Mouse (Mus musculus): Measurements from ENCODE around the gene Alox12.

Alox12 gene

DNA sequence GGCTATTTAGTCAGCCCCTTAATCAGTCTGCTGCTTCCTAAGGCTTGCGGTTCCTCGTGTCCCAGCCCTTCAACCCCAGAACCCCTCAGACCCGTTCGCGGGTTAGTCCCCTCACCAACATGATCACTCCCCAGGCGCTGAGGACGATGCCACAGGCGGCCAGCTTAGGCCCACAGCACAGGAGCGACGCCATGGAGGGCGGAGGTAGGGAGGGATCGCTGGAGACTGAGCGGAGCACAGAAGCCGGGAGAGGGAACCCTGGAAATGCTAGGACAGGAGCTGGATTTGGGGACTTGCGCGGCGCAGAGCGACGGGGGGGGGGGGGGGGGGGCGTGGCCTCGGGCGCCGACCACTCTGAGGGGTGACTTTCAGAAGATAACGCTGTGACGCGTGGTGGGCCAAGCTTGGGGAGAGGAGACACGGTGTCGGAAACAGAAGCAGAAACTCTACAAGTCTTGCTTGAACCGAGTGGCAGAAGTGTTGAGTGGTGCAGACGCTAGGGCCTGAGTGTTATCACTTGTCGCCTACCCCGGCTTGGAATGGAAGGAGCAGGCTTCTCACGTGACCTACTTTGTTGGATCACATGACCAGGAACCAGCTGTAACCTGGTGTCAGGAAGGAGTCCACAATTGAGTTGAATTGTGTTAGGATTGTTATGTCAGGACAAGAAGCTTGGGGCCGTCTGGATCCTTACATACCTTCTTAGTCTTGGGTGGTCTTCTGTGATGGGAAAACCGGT is 15.4 kb downstream of the Alox12 start, which contains the start of the genes Gm21988 and Rnasek:
Gene Gm21988 (minus strand): TSS at position 290 of the 739 bp plus-strand sequence.
Gene Rnasek (minus strand): TSS at position 302 of the 739 bp plus-strand sequence.
- DNase-seq (ENCODE audit: low spot score in 2 of 2): peak; percentile 83 to 89

DNA sequence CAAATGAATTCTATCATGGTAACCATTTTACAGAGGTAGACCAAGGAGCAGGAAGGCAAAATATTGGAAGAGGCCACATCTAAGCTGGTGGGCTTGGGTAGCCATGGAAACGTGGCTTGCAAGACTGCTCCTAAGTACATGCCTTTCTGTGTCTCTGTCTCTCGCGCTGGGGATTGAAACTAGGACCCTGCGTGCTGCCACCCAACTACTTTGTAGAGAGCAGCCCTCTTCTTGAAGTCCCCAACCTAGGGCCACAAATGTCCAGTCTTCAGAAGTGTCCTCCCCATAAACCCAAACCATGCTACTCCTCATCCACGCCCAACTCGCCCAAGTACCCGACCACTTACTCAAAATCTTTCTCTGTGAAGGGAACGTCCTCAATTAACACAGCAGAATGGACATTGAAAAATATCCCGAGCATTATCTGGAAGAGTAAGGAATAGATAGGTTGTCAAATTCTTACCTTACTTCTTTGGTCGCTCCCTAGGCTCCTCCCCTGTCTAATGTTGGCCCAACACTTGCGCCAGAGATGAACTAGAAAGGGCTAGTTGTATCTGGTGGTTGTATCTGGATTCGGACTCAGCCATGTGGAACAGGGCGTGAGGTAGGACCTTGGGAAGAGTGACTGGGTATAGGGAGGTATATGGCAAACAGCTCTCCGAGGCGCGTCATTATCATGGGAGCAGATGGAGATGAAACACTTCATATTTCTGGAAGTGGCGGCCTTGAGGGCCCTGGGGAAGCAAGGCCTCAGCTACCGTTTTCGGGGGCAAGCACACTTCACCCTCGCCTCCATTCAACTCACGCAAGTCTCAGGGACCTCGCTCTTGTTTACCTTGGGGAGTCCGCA is 16.3 kb downstream of the Alox12 start:
- DNase-seq (ENCODE audit: low spot score in 2 of 2): no peak

DNA sequence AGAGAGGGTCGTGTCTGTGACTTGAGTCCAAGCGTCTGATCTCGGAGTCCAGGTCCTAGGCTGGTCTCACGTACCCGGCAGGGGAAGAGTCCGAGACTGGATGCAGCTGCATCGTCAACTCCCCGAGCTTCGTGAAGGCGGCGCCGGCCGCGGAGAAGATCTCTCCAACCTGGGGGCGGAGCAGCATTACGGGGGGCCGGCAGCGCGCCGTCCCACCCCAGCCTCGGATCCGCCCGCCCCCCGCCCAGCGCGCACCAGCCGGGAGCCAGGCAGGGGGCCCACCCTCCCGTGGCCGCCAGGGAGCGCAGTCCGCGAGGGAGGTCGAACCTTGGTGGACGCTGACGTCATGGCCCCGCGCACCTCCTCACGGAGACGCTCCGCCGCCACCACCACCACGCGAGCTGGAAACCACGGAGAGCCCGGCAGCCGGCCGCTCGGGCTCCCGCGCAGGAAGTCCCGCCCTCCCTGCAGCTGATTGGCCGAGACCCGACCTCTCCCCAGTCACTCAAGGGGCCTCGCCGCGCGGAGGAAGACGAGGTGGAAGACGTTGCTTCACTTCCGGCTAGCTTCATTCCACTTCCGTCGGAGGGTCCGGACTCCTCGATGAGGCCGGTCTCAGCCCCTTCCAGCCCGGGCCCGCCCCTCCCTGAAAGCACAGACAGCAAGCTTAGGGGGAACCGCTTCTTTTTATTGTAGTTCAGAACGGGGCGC is 17.5 kb downstream of the Alox12 start, which contains the start of gene 0610010K14Rik:
Gene 0610010K14Rik (minus strand): TSS at position 458 of the 711 bp plus-strand sequence.
- DNase-seq (ENCODE audit: low spot score in 2 of 2): peak; percentile 97

DNA sequence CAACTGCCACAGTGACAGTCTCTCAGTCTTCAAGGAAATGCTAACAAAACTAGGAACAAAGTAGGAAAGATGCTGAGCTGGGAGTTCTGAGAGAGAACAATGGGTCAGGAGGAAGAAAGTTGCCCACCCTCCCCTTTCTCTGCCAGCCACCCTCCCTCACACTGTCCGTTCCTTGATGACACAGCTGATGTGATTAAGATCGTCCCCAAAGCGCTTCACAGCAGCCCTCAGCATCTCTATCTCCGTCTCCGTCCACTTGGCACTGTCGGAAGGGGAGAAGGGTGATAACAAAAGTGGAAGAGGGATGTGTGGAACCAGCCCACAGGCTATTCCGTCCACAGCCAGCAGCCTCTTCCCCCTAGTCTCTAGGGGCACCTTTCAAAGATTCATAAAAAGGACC is 18.4 kb downstream of the Alox12 start:
- DNase-seq (ENCODE audit: low spot score in 2 of 2): no peak

DNA sequence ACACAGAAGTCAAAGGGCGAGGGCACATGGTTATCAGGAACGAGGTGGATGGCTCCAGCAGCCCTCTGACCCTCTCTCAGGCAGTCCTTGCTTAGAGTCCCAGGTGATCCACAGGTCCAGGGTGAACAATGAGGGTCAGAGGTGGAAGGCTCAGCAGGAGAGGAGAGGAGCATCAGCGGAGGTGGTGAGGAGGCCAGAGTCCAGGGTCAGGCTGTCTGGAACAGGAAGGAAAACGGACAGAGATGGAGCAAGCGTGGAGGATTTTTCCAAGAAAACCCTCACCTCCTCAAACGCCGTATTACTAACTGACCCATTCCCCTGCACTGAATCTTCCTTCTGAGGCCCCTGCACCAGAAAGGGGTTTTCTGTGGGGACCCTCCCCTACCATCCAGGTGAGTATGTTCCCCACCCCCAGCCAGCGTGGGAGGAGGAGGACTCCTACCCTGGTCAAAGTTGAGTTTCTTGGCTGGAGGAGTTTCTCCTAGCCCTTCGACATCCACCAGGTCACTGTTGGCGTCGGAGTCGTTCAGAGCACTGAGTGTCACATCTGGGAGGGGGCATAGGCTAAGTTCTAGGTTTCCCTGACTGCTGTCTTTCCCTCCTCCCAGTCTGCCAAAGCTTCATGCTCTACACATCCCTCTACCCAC is 19.8 kb downstream of the Alox12 start:
- DNase-seq (ENCODE audit: low spot score in 2 of 2): no peak

DNA sequence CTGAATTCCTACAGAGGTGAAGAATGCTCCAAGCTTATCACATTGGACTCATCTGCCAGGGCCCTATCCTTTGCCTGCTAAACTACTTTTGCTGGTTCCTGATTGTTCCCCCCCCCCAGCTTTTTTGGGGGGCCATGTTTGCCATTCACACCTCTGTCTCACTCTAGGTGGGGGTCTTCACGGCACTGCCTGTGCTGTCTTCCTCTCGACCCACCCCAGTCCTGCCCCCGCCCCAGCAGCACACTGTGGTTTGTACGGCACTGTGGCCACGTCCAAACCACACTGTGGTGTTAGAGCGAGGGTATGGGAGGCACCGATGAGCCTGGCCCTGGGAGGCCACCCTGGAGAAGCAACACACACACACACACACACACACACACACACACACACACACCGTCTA is 20.7 kb downstream of the Alox12 start:
- no peak for DNase-seq (ENCODE audit: low spot score in 2 of 2)

DNA sequence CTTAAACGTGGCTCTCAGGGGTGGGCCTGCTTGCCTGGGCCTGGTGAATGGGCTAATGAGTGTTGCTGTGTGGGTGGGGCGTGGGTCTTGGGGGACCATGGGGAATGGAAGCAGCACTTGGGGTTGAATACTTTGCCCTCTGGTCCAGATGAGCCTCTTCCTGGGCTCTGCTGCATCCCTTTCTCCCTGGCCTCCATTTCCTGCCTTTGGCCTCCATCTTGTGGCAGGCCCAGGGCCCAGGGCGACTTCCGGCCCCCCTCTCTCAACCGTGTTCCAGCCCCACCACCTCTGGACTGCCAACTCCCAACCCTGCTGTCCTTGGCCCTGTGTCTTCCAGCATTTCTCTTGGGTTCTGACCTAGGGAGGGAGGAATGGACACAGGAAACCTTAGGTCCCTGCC is 21.1 kb downstream of the Alox12 start:
- no peak for DNase-seq (ENCODE audit: low spot score in 2 of 2)

- no peak for DNase-seq (ENCODE audit: low spot score in 2 of 2)
These were observed 22.1 kb downstream of the Alox12 start for GRCm38 (mm10) chr11:70233016-70233415.

GRCm38 (mm10) chr11:70232546-70232945 is 22.6 kb downstream of the Alox12 start:
- no peak for DNase-seq (ENCODE audit: low spot score in 2 of 2)

DNA sequence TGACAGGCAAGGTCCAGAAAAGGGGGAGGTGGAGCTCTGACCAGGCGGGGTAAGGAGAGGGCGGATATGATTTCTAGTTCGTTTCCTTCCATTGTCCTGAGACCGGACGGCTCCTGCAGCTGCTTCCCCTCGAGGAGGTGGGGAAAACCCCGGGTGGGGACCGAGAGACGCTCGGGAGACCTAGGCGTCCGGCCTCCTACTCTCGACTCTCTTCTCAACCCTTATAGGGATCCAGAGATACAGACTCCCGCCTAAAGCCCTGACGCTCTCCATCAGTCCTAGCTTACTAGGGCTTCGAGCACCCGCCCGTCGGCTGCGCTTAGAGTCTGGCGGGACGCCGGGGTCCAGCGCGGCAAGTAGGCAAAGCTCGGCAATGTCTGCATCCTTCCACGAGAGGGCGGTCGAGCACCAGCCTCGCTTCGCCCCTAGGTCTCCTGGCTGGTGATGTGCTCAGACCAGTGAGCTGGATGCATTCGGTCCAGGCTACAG is 24.9 kb downstream of the Alox12 start:
- peak in 1 of 2 experiments; percentile 73 for DNase-seq (ENCODE audit: low spot score in 2 of 2)

- DNase-seq (ENCODE audit: low spot score in 2 of 2): no peak
These were observed 25.7 kb downstream of the Alox12 start, which contains the start of gene Bcl6b for GRCm38 (mm10) chr11:70229260-70230010. TSS of gene Bcl6b (minus strand) at chr11:70229798.

DNA sequence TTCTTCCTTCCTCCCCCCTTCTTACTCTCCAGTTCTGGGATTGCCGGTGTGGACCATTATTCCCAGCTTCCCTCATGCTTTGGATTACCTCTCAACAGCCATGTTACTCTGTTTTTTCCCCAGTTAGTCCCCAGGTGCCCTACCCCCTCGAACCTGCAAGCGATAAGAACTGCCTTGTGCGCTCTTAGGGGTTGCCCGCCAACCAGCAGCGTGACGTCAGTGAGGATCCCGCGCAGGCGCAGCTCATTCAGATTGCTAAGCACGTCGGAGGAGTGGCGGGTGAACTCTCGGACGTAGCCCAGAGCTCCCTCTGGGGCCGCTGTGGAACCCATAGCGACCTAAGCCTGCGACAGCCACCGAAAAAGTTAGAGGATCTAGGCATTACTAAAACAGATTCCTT is 26.3 kb downstream of the Alox12 start:
- DNase-seq (ENCODE audit: low spot score in 2 of 2): peak; percentile 80 to 81

DNA sequence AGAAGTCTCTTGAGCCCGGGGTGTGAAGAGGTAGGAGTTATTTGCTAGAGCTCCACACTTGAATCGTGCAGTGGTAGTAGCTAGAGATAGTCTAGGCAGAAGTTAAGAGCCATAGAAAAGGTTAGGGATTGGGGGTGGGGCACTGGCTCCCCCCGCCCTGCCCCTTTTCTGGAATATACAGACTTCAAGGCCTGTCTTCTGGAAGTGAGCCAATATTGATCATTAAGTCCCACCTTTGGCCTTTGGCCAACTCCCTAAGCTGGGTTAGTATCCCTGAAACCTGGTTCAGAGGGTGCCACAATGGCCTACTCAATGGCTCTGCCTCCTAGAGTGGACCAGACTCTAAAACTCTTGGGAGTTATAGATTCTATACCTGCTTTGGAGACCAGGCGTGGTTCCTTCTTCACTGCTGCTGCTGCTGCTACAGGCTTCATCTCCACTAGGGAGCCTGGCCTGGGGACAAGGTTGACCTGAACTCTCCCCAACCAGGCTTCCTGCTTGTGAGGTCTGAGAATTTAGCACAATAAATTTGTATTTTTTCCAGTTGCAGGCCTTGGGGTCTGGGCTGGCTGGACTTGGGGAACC is 27.4 kb downstream of the Alox12 start:
- DNase-seq (ENCODE audit: low spot score in 2 of 2): no peak

- DNase-seq (ENCODE audit: low spot score in 2 of 2): peak in 1 of 2 experiments; percentile 72
These were observed 28.0 kb downstream of the Alox12 start for GRCm38 (mm10) chr11:70227126-70227525.

GRCm38 (mm10) chr11:70226602-70226890 is 28.6 kb downstream of the Alox12 start:
- DNase-seq (ENCODE audit: low spot score in 2 of 2): no peak

DNA sequence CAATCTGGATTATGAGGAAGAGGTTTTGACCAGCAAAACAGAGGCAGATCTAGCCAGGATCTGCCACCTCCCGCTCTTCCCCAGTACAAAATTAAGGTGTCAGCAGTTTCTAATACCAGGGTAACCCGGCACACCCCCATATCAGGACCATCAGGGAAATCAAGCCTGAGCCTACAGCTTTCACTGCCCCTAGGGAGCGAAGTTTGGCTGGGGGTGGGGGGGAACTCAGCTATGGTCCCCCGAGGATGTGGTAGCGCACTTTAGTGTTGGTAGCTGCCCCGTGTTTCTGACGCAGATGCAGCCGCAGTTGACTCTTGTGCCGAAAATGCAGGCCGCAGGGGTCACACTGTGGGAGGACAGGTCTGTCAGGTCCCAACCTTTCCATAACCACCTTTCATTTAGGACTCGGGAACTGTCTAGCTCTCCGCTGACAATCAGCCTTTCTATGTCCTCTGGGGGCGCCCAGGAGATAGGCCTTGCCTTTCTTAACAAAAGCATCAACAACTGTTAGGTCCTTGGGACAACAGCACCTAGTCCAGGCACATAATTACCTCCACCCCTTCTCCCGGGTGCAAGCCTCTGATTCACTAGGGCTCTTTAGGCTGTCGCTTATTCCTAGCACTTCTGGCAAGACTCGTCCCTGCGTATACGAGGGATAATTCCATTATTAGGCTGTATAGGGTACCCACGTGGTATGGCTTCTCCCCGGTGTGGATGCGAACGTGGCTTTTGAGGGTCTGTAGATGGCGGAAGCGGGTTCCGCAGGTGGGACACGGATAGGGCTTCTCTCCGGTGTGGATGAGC is 29.2 kb downstream of the Alox12 start:
- no peak for DNase-seq (ENCODE audit: low spot score in 2 of 2)

DNA sequence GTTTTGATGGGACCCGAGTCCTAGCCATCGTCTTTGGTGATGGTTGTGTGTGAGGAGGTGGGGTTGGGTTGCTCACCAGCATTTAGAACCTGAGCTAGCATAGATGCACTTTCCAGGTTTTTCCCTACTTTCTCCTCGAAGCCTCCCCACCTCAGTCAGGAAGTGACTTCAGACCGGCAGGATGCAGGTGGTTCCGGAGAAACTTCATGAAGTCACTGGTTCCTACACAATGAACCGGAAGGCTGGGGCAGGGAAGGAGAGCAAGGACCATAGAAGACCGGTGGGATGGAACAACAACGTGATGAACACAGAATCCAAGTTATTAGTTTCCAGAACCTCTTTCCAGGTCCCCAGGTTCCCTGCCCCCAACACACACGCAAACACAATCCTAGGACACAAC is 31.4 kb downstream of the Alox12 start:
- DNase-seq (ENCODE audit: low spot score in 2 of 2): no peak

GRCm38 (mm10) chr11:70221603-70222500 is 33.3 kb downstream of the Alox12 start:
- no peak for DNase-seq (ENCODE audit: low spot score in 2 of 2)
